Mouse (Mus musculus): ENCODE data around the gene Smad9. TPM values are rescaled to one million over a fixed set of nuclear protein-coding genes. Genes with fewer than 3 reads are reported as not detected.

The Smad9 gene
- total and polyA plus RNA-seq, 2 experiments from 2014 or later, result 0.67 to 4.6 TPM

GRCm38 (mm10) chr3:54769349-54770275, 14.2 kb downstream of the Smad9 start:
- no peak overlapping the region for H3K27ac ChIP-seq (ENCODE audit: low read depth, low read length)
- no peak overlapping the region for H3K9ac ChIP-seq (replicated peaks; ENCODE audit: low read length, poor library complexity, severe bottlenecking)
- no peaks in the 10 kb centered on the region for H3K36me3 ChIP-seq (ENCODE audit: insufficient read depth, low read length)
- H3K4me1 ChIP-seq (ENCODE audit: insufficient read depth, low read length), result no peaks in the 10 kb centered on the region
- H3K9me3 ChIP-seq (ENCODE audit: low read length), result no peaks in the 10 kb centered on the region
- no peak for DNase-seq (ENCODE audit: low spot score)
- H3K4me3 ChIP-seq (ENCODE audit: low read depth, low read length), result no peak overlapping the region
- no peak for ATAC-seq (ENCODE audit: low FRiP score)
- H3K4me2 ChIP-seq (ENCODE audit: low read depth, low read length, poor library complexity, severe bottlenecking), result no peak overlapping the region
- TF ChIP-seq CTCF (IDR thresholded peaks at IDR 0.05), result no peak
- WGBS, result 43% methylated on average over 17 of the region's 17 CpGs
- H3K27me3 ChIP-seq (ENCODE audit: insufficient read depth, low read length), result no peaks in the 10 kb centered on the region

- Histone ChIP-seq H3K27me3 (ENCODE audit: insufficient read depth, low read length) (no peaks in the 10 kb centered on the region), H3K9ac (replicated peaks; ENCODE audit: low read length, poor library complexity, severe bottlenecking) (no peak overlapping the region), H3K4me3 (ENCODE audit: low read depth, low read length) (no peak overlapping the region), H3K27ac (ENCODE audit: low read depth, low read length) (no peak overlapping the region), H3K4me1 (ENCODE audit: insufficient read depth, low read length) (no peaks in the 10 kb centered on the region), H3K4me2 (ENCODE audit: low read depth, low read length, poor library complexity, severe bottlenecking) (no peak overlapping the region), H3K36me3 (ENCODE audit: insufficient read depth, low read length) (no peaks in the 10 kb centered on the region), H3K9me3 (ENCODE audit: low read length) (no peaks in the 10 kb centered on the region)
- no peak for ATAC-seq (ENCODE audit: low FRiP score)
- 86% methylated on average over 6 of the region's 6 CpGs for whole genome bisulfite sequencing
- TF ChIP-seq CTCF (IDR thresholded peaks at IDR 0.05), result peak; percentile 21; the same call in 1 of the 2 replicates
- no peak for DNase-seq (ENCODE audit: low spot score)
Observed at GRCm38 (mm10) chr3:54773613-54774012, 18.2 kb downstream of the Smad9 start.

DNA sequence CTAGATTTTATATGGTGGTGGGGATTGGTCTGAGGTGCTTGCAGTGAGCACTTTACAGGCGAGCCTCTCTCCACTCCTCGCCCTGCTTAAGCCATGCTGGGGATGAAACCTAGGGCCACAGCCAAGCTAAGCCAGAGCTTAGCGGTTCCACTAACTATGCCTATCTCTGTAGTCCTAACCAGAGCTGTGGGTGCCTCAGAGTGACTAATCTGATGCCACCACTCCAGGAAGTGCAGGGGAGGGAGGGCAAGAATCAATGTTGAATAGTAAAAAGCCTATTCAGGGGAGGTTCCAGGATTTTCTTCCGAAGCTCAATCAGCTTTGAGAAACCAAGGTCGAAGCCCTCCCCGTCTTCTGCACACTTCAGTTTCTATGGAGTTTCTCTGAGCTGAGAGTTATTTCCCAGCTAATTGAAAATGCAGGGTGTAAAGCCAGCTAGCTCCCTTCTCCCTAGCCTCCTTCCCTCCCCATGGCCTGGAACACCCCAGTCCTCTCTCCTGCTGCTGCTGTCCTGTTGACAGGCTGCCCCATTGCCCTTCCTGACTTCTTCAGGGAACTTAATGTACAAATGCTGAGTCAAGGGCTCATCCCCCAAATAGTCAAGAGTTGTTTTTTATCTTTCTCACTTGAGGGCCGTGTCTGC, 20.7 kb downstream of the Smad9 start:
- no peak overlapping the region for H3K4me3 ChIP-seq (ENCODE audit: low read depth, low read length)
- TF ChIP-seq CTCF (IDR thresholded peaks at IDR 0.05), result no peak
- DNase-seq (ENCODE audit: low spot score) (no peak), ATAC-seq (ENCODE audit: low FRiP score) (no peak)
- no peak overlapping the region for H3K4me2 ChIP-seq (ENCODE audit: low read depth, low read length, poor library complexity, severe bottlenecking)
- H3K36me3 ChIP-seq (ENCODE audit: insufficient read depth, low read length), result no peaks in the 10 kb centered on the region
- H3K27ac ChIP-seq (ENCODE audit: low read depth, low read length), result no peak overlapping the region
- H3K9me3 ChIP-seq (ENCODE audit: low read length), result no peaks in the 10 kb centered on the region
- H3K9ac ChIP-seq (replicated peaks; ENCODE audit: low read length, poor library complexity, severe bottlenecking), result no peak overlapping the region
- H3K4me1 ChIP-seq (ENCODE audit: insufficient read depth, low read length), result no peaks in the 10 kb centered on the region
- no peaks in the 10 kb centered on the region for H3K27me3 ChIP-seq (ENCODE audit: insufficient read depth, low read length)
- 61% methylated on average over 7 of the region's 7 CpGs for WGBS

DNA sequence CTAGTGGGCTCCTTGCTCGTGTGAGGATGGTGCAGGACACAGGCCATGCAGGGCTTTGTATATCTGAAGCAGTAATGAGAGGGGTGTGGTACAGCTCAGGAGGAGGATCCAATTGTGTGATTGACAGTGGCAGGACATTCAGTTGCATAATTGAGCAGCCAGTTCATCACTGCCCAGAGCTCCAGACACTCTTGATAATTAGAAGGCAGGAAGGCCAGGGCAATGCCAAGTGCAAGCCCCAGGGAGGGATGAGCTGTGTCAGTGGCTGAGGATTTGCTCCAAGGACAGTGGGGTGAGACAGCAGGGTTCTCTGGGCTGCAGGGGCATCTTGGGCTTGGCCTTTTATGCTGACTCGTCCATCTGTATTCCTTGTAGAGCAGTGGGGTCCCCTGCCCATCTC, 35.2 kb downstream of the Smad9 start:
- ATAC-seq (ENCODE audit: low FRiP score) (no peak), DNase-seq (ENCODE audit: low spot score) (no peak)
- H3K4me3 ChIP-seq (ENCODE audit: low read depth, low read length), result no peak overlapping the region
- no peak overlapping the region for H3K4me2 ChIP-seq (ENCODE audit: low read depth, low read length, poor library complexity, severe bottlenecking)
- H3K27me3 ChIP-seq (ENCODE audit: insufficient read depth, low read length), result no peaks in the 10 kb centered on the region
- no peaks in the 10 kb centered on the region for H3K9me3 ChIP-seq (ENCODE audit: low read length)
- no peak overlapping the region for H3K9ac ChIP-seq (replicated peaks; ENCODE audit: low read length, poor library complexity, severe bottlenecking)
- WGBS, result 84% methylated on average over 2 of the region's 2 CpGs
- H3K27ac ChIP-seq (ENCODE audit: low read depth, low read length), result no peak overlapping the region
- H3K36me3 ChIP-seq (ENCODE audit: insufficient read depth, low read length), result no peaks in the 10 kb centered on the region
- no peaks in the 10 kb centered on the region for H3K4me1 ChIP-seq (ENCODE audit: insufficient read depth, low read length)
- no peak for TF ChIP-seq CTCF (IDR thresholded peaks at IDR 0.05)

DNA sequence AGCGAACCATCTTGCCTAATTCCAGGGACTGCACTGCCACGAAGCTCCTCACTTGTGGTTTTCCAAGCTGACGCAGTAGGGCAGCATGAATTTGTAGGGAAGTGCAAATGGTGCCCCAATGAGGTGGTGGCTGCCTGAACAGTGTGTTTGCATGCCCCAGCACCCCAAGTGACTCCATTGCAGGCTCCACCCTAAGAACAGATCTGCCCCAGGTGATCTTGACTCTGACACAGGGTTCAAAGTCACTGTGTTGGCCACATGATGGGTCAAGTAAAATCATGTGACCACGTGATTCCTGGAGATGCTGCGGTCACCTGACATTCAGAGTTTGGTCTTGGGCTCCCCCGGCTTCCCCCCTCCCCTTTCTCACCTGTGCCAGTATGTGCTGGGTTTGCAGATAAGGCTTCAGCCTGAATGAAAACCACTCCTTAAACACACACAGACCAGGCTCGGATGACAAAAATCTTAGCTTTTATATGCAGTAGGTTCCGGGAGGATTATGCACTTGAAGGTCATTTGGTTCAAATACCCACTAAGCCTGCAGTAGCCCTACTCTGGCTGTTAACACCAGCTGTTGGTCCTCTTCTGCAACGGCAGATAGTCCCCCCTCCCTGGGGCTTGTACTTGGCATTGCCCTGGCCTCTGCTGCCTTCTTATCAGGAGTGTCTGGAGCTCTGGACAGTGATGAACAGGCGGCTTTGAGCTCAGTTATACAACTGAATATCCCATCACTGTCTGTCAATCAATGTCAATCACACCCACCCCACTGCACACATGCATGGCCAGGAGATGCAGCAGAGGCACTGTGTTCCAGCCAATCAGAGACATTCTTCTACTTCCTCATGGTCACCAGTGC, 36.7 kb downstream of the Smad9 start:
- no peaks in the 10 kb centered on the region for H3K4me1 ChIP-seq (ENCODE audit: insufficient read depth, low read length)
- DNase-seq (ENCODE audit: low spot score), result no peak
- no peak overlapping the region for H3K27ac ChIP-seq (ENCODE audit: low read depth, low read length)
- 82% methylated on average over 10 of the region's 10 CpGs for WGBS
- H3K27me3 ChIP-seq (ENCODE audit: insufficient read depth, low read length), result no peaks in the 10 kb centered on the region
- H3K9me3 ChIP-seq (ENCODE audit: low read length), result no peaks in the 10 kb centered on the region
- no peak overlapping the region for H3K4me3 ChIP-seq (ENCODE audit: low read depth, low read length)
- ATAC-seq (ENCODE audit: low FRiP score), result peak; percentile 34; the same call in 1 of the 2 replicates
- no peak overlapping the region for H3K4me2 ChIP-seq (ENCODE audit: low read depth, low read length, poor library complexity, severe bottlenecking)
- H3K36me3 ChIP-seq (ENCODE audit: insufficient read depth, low read length), result no peaks in the 10 kb centered on the region
- no peak overlapping the region for H3K9ac ChIP-seq (replicated peaks; ENCODE audit: low read length, poor library complexity, severe bottlenecking)
- no peak for TF ChIP-seq CTCF (IDR thresholded peaks at IDR 0.05)
